Mouse (Mus musculus) gastrocnemius, postnatal 14 days (tissue): ENCODE measurements at regions not wholly inside any gene's neighbourhood (a gene's known extent, or its start where the extent isn't known, plus 50 kb on each side); places are given as distances from the start of the nearest gene placed in this dataset.

Experiments
- DNase-seq: peaks from one replicate; pipeline ENCODE4 v3.0.0; 2021; ENCODE audit warnings: mixed read lengths
- intact Hi-C: fragments of 180-260 bp; cut with DNase I; formaldehyde crosslinking; loops from one replicate; pipeline ENCODE4 v1.15.1; 2025; ENCODE audit warnings: low total_unique reads

DNA sequence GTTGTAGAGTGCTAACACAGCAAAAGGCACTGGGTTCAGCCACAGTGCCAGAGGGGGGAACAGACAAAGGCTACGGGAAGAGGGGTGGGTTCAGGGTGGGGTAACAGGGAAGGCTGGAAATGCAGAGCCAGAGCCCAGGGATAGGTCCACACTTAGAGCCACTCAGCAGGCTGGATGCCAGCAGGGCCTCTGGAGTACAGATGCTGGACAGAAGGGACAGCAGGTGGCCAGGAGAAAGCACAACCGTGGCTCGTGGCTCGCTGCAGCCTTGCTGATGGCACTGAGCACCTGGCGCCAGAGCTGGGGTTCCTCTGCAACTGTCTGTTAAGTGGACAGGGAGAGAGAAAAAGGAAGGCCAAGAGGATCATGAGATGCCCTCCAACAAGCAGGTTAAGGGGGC lies 174.2 kb downstream of the Mroh4 start:
- no peak for DNase-seq
- intact Hi-C loops, result no loop called here

DNA sequence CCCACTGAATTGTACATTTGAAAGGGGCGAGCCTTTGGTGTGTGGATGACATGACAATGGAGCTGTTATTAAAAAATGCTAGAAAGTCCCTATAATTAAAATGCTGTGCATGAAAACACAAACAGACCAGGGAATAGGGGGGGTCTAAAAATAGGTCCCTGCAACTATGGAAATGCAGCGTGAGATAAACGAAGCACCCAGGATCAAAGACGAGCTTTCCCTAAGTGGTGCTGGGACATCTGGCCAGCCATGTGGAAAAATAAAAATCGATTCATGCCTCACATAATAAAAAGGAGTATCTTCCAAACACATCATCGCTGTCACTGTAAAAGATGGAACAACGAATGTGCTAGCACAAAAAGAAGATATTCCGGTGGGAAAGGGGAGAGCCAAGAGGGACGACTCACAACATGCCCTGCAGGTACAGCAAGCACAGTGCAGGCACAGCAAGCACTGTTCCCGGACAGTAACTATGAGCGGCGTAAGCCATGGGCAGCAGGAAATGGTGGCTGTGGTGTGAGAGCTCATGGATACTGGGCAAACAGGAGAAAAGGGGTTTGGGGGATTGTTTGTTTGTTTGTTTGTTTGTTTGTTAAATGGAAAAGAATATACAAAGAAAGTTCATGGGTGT lies 176.7 kb downstream of the Mroh4 start:
- no peak for DNase-seq
- intact Hi-C loops, result no loop called here

DNA sequence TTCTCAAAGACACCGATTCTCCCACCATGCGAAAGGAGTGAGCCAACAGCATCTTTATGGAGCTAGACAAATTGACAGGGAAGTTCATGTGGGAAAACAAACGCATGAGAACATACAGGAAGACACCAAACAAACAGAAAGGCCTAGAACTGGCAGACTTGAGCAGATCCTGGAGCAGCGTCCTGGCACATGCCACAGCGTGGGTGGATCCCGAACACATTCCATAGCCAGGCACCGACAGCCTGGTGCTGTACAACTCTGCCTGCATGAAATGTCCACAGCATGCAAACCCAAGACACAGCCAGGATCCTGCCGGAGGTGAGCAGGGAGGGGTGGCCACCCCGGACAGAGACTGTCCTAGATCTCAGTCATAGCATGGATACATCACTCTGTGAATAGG lies 177.2 kb downstream of the Mroh4 start:
- intact Hi-C loops, result no loop called here
- DNase-seq, result no peak

DNA sequence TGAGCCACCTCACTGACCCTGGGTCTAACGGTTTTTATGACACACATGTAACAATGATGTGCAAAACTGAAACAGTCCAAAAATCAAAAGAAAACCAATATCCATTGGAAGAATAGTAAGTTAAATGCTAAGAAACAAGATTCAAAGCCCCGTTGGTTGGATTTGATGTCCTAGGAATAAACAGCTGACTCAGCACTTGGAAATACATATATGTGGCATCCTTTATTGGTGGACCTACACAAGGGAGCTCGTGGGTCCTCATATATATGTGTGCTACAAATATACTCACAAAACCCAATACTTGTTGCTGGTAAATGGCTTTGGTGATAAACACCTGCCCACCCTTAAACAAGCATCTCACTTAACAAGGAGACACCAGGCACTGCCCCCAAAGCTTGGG lies 178.2 kb downstream of the Mroh4 start:
- no peak for DNase-seq
- intact Hi-C loops, result no loop called here

DNA sequence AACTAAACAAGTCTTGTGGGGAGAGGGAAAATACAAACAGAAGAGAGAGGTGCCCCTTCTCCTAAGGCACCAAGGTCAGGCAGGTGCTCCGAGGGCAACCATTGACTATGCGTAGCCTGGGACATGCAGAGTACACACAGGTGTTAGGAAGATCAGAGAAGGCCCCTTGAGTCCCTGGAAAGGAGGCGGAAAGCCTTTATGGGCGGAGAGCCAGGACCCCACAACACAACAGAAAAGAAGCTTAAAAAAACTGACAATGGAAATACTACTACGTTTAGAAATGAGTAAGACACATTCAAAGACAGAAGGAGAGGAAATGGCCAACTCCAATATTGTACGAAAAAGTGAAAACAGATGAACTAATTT lies 179.5 kb downstream of the Mroh4 start:
- intact Hi-C loops, result no loop called here
- no peak for DNase-seq

DNA sequence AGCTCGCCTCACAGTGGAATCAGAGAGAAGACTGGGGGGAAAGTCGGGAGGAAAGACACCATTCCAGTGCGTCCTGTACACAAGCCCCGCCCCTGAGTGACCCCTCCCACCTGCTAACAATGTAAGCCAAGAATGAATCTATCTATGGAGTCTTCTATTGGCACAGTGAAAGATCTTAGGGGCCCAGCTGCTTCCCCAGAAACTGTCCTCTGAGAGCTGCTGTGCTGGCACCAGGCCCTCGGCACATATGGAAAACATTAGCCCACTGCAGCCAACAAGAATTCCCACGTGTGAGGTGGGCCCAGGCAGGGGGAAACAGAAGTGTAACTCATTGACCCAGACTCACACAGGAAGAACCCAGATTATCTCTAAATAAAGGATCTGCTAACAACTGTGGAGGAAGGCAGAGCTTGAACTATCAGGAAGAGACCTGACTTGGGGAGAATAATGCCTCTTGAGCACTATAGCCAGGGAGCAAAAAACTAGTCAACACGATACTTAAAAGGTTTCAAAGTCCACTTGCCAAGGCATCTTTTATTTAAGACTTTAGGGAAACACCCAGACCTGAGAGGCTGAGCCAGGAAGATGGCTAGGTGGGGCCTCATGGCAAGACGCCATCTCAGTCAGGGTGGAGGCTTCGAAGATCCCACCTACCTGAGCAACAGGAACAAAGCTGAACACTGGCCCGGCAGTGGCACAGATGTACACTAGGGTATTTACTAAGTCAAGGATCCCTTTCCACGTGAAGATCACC lies 180.1 kb downstream of the Mroh4 start:
- intact Hi-C loops, result no loop called here
- peak; percentile 42 for DNase-seq

DNA sequence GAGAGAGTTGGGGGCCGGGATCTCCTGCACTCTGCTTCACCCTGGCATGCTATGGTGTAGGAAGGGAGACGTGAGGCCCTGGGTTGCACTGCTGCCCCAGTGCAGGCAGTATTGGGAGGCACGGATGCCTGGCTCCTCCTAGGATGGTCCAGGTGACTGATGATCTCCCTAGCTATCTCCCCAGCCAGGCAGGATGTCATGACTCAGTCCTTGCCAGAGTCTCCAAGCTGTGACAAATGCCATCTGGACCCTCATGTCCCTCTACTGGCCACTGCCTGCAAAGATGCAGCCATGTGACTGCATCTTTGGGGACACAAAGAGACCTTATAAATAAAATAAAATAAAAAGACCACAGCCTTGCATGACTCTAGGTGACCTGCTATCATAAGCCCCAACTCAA lies 181.6 kb downstream of the Mroh4 start:
- intact Hi-C loops, result no loop called here
- DNase-seq, result no peak

DNA sequence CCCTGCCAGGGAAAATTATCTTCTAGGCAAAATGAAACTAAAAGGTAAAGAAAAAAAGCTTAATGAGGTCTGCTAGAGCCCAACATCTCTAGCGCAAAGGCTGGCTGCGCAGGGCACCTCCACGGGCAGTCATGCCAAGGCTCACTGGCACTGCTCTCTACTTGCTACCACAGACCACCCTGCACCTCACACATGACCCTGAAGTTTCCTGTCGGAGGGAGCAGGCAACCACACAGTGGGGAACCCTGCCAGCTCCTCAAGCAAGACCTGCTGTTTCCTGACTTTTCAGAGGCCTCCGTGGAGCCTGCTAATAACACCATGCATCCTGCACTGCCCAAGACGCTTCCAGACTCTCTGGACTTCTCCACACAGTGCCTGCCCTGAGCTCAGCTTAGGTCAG lies 182.3 kb downstream of the Mroh4 start:
- DNase-seq, result no peak
- intact Hi-C loops, result no loop called here

DNA sequence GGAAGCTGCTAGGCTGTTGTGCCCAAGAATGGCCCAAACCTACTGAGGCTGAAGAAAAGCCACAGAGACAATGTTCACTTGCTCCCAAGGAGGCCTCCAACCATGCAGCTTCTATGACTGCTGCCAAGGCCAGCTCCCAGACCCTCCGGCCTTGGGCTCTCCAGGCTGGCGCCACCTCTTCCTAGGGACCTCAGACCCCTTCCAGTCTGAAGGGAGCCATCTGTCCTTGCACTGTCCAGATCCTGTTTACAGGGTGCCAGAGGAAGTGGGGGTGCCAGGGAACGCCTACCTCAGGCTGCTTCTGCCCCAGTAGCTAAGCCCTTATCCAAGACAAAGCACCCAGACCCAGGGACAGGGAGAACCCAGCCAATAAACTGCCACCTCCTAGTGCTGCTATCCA lies 183.7 kb downstream of the Mroh4 start:
- intact Hi-C loops, result no loop called here

DNA sequence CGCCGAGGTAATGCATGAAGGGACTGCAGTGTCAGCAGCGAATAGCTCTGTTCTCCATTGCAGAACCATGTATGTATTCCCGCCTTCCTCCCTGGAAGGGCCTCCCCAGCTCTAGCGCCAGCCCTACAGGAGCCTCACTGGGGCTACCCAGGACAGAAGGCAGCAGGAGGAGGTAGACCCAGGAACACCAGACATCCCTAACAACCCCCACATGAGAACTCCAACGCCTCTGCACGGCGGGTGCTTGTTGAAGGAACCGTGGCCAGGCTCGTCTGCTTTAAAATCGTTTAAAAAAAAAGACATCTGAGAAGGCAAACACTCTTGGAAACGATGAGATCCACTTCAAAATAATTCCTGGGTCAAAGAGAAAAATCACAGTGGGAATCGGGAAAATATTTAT lies 194.3 kb downstream of the Mroh4 start:
- intact Hi-C loops, result no loop called here
- DNase-seq, result no peak

More for the DNA sequence above, 183.7 kb downstream of the Mroh4 start:
- DNase-seq, result no peak

DNA sequence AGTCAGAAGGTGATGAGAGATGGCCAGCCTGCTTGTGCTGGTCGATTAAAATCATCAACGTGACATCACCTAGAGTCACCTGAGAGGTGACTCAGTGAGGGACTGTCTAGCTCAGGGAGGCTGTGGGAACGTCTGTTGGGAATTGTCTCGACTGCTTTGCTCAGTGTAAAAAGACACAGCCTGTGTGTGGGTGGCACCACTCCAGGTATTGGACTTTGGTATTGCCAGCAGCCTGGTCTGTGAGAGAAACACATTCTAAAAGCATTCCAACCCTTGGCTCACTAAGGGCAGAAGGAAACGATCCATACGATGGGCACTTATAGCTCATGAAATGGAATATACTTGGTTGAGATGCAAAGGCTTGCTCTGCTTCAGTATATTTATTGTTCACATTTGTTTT lies 209.2 kb downstream of the Mroh4 start:
- DNase-seq, result no peak
- intact Hi-C loops, result no loop called here

DNA sequence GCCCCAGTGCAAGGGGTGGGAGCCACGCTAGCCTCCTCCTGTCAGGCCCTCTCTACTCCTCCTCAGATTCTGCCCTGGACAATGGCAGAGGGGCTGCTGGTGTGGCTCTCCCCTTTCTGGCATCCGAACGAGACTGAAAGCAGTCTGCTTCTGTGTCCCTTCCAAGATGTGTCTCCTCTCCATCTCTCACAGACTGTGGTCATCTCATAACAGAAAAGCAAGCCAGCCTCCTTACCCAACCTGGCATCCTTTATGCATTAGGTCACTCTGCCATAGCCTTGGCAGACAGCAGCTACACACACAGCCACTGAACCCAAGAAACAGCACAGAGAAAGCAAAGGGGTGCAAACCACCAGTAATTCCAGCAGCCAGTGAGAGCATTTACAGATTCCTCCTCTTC lies 213.2 kb downstream of the Mroh4 start:
- intact Hi-C loops, result no loop called here
- no peak for DNase-seq

DNA sequence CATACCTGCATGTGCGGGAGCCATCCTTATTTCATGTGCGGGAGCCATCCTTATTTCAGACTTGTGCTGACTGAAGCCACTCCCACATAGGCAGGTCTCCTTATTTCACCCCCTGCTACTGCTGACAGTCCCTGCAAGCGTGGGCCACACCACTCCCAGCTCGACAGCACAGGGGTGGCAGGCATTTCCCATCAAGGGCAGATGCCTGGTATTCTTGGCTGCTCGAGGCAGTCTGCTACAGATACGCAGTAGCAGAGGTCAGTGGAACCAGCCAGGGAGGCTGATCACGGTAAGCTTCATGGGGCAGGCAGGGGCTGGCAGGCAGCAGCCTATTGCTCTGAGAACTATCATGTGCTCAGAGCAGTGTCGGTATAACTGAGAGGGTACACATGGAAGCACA lies 215.6 kb downstream of the Mroh4 start:
- intact Hi-C loops, result no loop called here
- DNase-seq, result no peak

DNA sequence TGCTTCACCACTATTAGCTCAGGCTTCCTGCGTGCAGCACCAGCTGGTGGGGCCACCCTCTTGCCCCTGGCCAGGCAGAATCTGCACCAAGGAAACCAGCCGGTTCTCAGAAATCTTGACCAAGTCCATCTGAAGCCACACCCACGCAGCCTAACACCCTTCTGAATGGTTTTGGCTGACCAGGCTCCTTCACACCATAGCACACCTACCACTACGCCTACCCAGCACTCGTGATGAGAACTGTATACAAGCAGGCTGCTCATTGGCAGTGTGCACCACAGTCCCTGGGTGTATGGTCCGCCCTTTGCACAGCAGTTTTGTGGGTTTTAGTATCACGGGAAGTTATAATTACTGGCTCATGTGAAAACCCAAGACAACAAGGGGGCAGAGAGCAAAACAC lies 217.5 kb downstream of the Mroh4 start:
- DNase-seq, result no peak
- intact Hi-C loops, result no loop called here

DNA sequence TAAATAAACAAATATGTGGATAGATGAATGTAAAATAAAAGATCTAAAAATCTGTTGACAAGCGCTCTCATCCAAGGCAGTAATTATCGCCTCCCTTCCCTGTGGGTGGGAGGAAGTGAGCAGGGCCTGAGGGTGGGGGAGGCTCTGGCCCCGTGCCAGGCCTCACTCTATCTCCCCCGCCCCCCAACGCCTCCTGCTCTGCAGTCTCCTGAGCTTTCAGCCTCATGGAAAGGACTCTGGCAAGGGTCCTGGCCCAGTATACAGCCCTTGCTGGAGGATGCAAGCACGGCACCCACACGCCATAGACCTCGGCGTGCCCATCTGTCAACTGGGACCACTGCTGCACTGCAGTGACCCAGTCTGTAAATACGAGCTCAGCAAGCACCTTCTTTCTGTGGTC lies 222.9 kb downstream of the Mroh4 start:
- intact Hi-C loops, result no loop called here
- no peak for DNase-seq

DNA sequence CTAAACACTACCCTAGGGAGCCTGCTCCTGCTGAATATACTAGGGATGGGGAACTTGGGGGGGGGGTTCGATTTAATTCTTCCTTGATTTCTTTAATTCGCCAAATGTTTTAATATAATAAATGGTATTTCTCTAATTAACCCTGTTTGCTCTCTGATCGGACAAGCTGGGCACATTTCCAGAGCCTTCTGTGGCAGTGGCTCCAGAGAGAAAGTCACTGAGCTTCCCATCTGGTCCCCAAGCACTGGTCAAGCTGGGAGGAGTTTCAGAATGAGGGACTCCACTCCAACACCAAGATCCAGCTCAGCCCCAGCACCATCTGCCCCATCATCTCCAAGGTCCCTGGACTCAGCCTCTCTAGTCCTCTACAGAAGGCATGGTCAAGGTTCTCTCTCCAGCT lies 223.9 kb downstream of the Mroh4 start:
- DNase-seq, result no peak
- intact Hi-C loops, result no loop called here

DNA sequence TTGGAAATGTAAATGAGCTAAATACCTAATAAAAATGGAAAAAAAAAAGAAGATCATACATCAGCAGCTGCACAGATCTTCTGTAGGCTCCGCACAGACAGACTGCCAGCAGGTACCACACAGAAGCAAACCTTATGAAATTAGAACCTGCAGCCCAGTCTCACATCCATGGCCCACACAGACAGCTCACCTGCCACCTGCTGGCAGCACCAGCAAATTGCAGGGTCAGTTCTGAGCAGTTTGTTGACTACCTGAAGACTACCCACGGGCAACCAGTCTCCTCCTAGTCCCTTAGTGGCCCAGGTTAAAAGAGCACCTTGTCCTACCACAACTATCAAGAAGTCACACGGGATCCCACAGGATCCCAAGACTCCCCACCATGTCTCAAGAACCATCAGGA lies 225.1 kb downstream of the Mroh4 start:
- DNase-seq, result no peak
- intact Hi-C loops, result no loop called here

DNA sequence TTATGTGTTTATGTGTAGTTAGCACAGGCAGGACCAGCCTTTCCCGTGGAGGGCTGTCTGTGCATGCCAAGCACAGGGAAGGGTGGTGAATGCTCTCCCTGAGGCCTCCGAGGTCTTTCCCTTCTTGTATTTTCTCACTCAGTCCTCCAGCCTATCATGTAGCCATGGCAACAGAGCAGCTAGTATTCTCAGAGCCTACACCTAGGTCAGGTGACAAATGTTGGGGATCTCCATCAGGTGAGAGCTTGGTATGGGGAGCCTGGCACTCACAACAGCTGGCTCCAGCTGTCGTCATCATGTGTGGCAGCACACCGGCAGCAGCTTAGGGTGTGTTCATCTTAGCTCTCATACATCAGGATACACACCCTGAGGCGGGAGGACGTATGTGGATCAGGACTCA lies 231.3 kb downstream of the Mroh4 start:
- DNase-seq, result no peak
- intact Hi-C loops, result no loop called here

DNA sequence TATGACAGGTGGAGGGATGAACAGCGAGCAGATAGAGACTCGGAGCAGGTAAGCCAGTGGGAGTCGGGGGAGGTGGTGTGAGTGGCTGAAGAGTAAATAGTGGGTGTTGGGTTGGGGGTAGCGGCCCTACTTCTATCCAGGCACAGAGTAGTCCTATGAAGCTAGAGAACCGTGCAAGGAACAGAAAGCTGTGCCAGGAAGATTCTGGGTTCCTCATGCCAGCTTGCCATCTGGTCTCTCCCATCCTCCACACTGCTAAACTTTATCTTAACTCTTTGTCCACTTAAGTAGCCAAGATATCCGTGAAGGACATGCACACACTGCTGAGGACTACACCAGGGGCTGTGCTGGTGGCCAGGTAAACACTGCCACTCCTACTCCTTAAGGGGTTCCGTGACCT lies 234.9 kb downstream of the Mroh4 start:
- no peak for DNase-seq
- intact Hi-C loops, result no loop called here

DNA sequence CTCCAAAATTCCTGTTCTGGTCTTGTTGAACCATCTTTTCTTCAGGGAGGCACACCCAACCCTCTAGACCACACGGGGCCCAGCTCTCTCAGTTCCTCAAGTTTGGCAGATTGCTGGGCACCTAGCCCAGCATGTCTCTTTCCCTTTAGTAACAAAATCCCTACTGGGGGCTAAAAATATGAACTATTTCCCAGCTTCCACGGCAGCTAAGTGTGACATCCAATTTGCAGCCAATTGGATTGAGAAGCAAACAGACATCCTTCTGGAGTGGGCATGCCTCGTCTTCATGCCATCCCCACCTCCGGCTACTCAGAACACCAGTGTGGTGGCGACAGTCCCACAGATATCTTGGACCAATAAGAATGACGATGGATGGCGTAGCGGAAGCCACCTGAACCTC lies 240.1 kb downstream of the Mroh4 start:
- intact Hi-C loops, result no loop called here
- DNase-seq, result no peak

DNA sequence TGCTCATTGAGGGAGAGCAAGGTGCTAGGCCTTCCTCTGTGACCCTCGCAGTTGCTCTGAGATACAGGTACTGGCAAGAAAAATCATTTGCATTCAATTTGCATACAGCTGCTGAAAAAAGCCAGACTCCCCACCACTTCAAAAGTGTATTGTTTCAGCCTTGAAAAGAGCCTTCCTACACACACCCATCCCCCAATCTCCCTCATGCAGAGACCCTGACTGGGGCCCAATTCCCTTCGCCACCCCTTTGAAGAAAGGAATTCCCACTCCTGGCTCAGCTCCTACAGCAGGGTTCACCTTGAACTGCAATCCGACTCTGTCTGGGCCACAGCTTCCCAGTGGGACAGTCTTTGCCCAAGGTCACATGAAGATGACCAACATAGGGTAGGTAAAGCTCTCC lies 248.6 kb downstream of the Mroh4 start:
- intact Hi-C loops, result no loop called here
- no peak for DNase-seq

DNA sequence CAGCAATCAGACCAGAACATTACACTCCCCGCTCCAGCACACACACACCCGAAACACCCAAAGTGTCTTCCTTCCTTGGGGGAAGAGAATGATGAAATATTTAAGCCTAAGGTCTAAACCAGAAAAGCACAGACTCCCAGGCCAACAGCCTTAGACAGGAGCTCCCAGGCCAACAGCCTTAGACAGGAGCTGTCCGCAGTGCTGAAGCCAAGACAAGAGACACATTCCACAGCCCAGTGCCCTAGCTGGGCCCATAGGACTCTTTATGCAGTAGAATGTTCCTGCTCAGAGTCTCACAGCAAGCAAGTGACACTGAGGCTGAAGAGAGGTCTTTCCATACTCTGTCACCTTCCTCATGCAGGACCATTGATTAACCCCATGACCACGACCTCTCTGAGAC lies 253.6 kb downstream of the Mroh4 start:
- intact Hi-C loops, result no loop called here
- peak; percentile 26 for DNase-seq
